Mouse (Mus musculus) left cerebral cortex, adult 2 months (tissue): ENCODE results near the gene Ddx51. TPM values are rescaled to one million over a fixed set of nuclear protein-coding genes. Genes with fewer than 3 reads are reported as not detected.

Experiments used
- DNase-seq, 2 experiments: peaks; one replicate each; pipeline ENCODE4 v3.0.0; 2021 to 2022; ENCODE audit warnings: low spot score in 2 of 2, mixed read lengths in 1 of 2; ENCODE audit errors: extremely low spot score in 1 of 2
- H3K27ac ChIP-seq: fragments of 200-600 bp; 2 replicates; pipeline ENCODE4 v1.8.1; 2022
- H3K4me3 ChIP-seq: fragments of 200-600 bp; 2 replicates; pipeline ENCODE4 v1.8.1; 2022
- CTCF ChIP-seq: fragments of 200-600 bp; IDR thresholded peaks from 2 replicates; pipeline ENCODE4 v1.8.1; 2022; ENCODE audit warnings: antibody characterized with exemption, mild to moderate bottlenecking, moderate library complexity
- intact Hi-C: fragments of 180-260 bp; cut with DNase I; formaldehyde crosslinking; loops from one replicate; pipeline ENCODE4 v1.15.1; 2025
- microRNA-seq, 2 experiments: library from miRNA; unstranded; fragments of <30 nt; microRNA quantifications; one replicate each; pipeline ENCODE4 v1.2.0; 2021
- total RNA-seq, 2 experiments: library from RNA; stranded (reverse); gene quantifications; 2 replicates each; pipeline ENCODE4 v1.2.3; 2021

Ddx51 gene
- total RNA-seq, 2 experiments from 2014 or later: 30.4 to 31.6 TPM

GRCm38 (mm10) chr5:110665486-110666121 lies 12.4 kb downstream of the Ddx51 start:
- intact Hi-C loops: no loop called here
- Histone ChIP-seq H3K27ac (no peak overlapping the region), H3K4me3 (no peak overlapping the region)
- DNase-seq: no peak
- no peak for TF ChIP-seq CTCF

DNA sequence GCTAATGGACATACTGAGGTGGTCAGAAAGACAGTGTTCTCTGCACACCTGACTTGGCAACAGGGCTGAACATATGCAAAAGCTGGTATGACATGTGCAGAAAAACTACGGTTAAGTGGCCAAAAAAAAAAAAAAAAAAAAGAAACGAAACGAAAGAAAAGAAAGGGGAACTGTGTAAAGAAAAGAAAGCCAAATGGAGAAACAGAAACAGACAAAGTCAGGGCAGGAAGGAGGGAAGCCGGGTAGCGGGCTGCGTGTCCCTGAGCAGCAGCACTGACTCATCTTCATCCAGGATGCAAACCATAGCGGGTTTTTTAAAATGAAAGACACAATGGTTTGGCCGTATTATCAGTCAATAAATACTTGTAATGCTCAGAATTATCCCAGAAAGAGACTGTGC lies 28.8 kb downstream of the Ddx51 start:
- DNase-seq: no peak
- H3K4me3 ChIP-seq: no peak overlapping the region
- no peak overlapping the region for H3K27ac ChIP-seq
- no peak for TF ChIP-seq CTCF
- intact Hi-C loops: no loop called here

DNA sequence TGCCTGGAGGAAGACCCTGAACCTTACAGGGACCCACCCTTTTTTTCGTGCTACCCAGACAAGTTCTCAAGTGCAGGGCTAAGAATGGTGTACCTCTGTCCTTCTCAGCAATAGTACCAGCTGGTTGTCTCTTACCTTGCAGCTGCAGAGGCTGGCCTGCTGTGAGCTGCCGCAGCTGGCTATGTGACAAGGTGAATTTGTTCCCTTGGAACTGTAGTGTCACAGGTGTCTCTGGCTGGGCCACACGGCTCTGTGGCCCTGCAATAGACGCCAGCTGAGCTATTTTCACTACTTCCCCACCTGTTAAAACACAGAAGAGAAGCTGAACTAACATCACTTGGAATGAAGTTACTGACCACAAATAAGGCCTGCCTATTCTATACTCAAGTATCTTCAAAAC lies 45.4 kb downstream of the Ddx51 start:
- TF ChIP-seq CTCF: no peak
- Histone ChIP-seq H3K4me3 (no peak overlapping the region), H3K27ac (no peak overlapping the region)
- DNase-seq: no peak
- intact Hi-C loops: no loop called here

DNA sequence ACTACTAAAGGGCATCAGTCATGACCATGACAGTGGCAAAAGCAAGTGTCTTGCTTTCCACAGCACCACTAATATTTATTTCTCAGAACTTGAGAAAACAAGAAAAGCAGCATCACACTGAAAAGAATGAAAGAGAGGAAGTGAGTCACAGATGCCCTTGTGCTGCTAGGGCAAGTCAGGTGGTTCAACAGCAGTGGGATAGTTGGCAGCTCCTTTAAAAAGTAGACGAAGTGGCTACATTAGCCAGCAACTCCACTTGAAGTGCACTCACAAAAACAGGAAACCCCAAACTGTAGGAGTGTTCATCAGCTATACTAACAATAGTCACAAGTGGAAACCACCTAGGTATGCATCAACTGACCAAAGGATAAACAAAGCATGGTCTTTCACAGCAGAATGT lies 50.8 kb downstream of the Ddx51 start:
- DNase-seq: no peak
- TF ChIP-seq CTCF: no peak
- Histone ChIP-seq H3K27ac (no peak overlapping the region), H3K4me3 (no peak overlapping the region)
- intact Hi-C loops: no loop called here

GRCm38 (mm10) chr5:110709256-110709655 lies 56.0 kb downstream of the Ddx51 start:
- H3K27ac ChIP-seq: 0 out of 2 replicates have a peak overlapping the region, but pooled peaks have one; percentile 22
- no peak for DNase-seq
- H3K4me3 ChIP-seq: no peak overlapping the region
- intact Hi-C loops: no loop called here
- no peak for TF ChIP-seq CTCF

Small RNA genes within 50 kb of the gene (microRNA-seq; reads per million reads assigned to microRNA genes)
- gene Mir7026: 1.7 to 2.4 reads per million in 2 experiments

Other genes with a start within 250 kb of the Ddx51 start
- 10 to 100 TPM; 78.1 to 79.8 TPM for gene Fbrsl1, start 204.9 kb upstream of the Ddx51 start, total RNA-seq
- 100 to 1,000 TPM; 103 to 119 TPM for gene Galnt9, start 109.1 kb upstream of the Ddx51 start, total RNA-seq
- 10 to 100 TPM; 25.6 to 27.2 TPM for gene Noc4l, start within 50 bp of the Ddx51 start, total RNA-seq
- 100 to 1,000 TPM; 106 to 114 TPM for gene Ep400, start 117.3 kb downstream of the Ddx51 start, total RNA-seq
- gene Pus1, start 127.2 kb downstream of the Ddx51 start, total RNA-seq: 10 to 100 TPM; 21.9 to 24.0 TPM
- 10 to 100 TPM; 75.4 to 80.4 TPM for gene Ulk1, start 156.6 kb downstream of the Ddx51 start, total RNA-seq
- 10 to 100 TPM in 1 of 2 experiments, 1 to 10 TPM in 1; 7.9 to 10.4 TPM for gene Hscb, start 186.3 kb downstream of the Ddx51 start, total RNA-seq
- gene Chek2, start 186.5 kb downstream of the Ddx51 start, total RNA-seq: under 1 TPM; 0.59 to 0.91 TPM
- gene Ttc28, start 226.4 kb downstream of the Ddx51 start, total RNA-seq: 10 to 100 TPM; 12.0 to 12.8 TPM